Mouse (Mus musculus): ENCODE data around the gene Atf7. TPM values are rescaled to one million over a fixed set of nuclear protein-coding genes. Genes with fewer than 3 reads are reported as not detected.

The Atf7 gene
- total and polyA plus RNA-seq, 2 experiments from 2014 or later, result 13.5 to 15.0 TPM

- H3K4me3 ChIP-seq (ENCODE audit: low read length), result no peak overlapping the region
- no peaks in the 10 kb centered on the region for H3K27me3 ChIP-seq (ENCODE audit: insufficient read depth, low read length)
- DNase-seq (ENCODE audit: low spot score) (peak; percentile 19), ATAC-seq (no peak)
- no peaks in the 10 kb centered on the region for H3K9me3 ChIP-seq (ENCODE audit: low read length)
- TF ChIP-seq CTCF (IDR thresholded peaks at IDR 0.05; ENCODE audit: low read depth), result peak; percentile 59
- no peak overlapping the region for H3K27ac ChIP-seq
- no peak overlapping the region for H3K9ac ChIP-seq (replicated peaks; ENCODE audit: low read length)
- no peaks in the 10 kb centered on the region for H3K4me1 ChIP-seq (ENCODE audit: insufficient read depth, low read length)
- no peak overlapping the region for H3K4me2 ChIP-seq (ENCODE audit: low read depth, low read length)
- H3K36me3 ChIP-seq (ENCODE audit: insufficient read depth, low read length), result peaks cover 11% of the 10 kb centered on the region; the same call in 1 of the 2 replicates
Measured at GRCm38 (mm10) chr15:102557580-102557979, 67.7 kb downstream of the Atf7 start.

- no peak overlapping the region for H3K27ac ChIP-seq
- H3K9ac ChIP-seq (replicated peaks; ENCODE audit: low read length), result no peak overlapping the region
- ATAC-seq (no peak), DNase-seq (ENCODE audit: low spot score) (no peak)
- peaks cover 16% of the 10 kb centered on the region; the same call in 1 of the 2 replicates for H3K36me3 ChIP-seq (ENCODE audit: insufficient read depth, low read length)
- no peak overlapping the region for H3K4me3 ChIP-seq (ENCODE audit: low read length)
- H3K9me3 ChIP-seq (ENCODE audit: low read length), result no peaks in the 10 kb centered on the region
- TF ChIP-seq CTCF (IDR thresholded peaks at IDR 0.05; ENCODE audit: low read depth), result no peak
- 98% methylated on average over 1 of the region's 1 CpGs for WGBS
- no peaks in the 10 kb centered on the region for H3K4me1 ChIP-seq (ENCODE audit: insufficient read depth, low read length)
- H3K4me2 ChIP-seq (ENCODE audit: low read depth, low read length), result no peak overlapping the region
- no peaks in the 10 kb centered on the region for H3K27me3 ChIP-seq (ENCODE audit: insufficient read depth, low read length)
Measured at GRCm38 (mm10) chr15:102555581-102555980, 69.7 kb downstream of the Atf7 start.

DNA sequence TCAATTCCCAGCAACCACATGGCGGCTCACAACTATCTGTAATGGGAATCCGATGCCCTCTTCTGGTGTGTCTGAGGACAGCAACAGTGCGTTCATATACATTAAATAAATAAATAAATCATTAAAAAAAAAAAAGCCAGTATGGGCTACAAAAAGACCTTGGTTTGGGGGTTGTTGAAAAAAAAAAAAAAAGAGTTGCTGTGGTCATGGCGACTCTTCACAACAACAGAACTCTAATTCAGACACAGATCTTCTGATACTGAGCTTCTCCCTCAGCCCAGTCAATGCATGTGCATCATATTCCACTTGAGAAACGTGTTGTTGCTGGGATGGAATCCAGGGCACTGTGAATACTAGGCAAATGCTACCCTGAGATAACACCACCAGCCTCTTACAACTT is 72.7 kb downstream of the Atf7 start:
- TF ChIP-seq CTCF (IDR thresholded peaks at IDR 0.05; ENCODE audit: low read depth), result no peak
- no peaks in the 10 kb centered on the region for H3K27me3 ChIP-seq (ENCODE audit: insufficient read depth, low read length)
- no peak overlapping the region for H3K4me3 ChIP-seq (ENCODE audit: low read length)
- no peak overlapping the region for H3K27ac ChIP-seq
- WGBS, result 97% methylated on average over 5 of the region's 5 CpGs
- no peak for ATAC-seq
- no peak for DNase-seq (ENCODE audit: low spot score)
- H3K4me1 ChIP-seq (ENCODE audit: insufficient read depth, low read length), result no peaks in the 10 kb centered on the region
- H3K4me2 ChIP-seq (ENCODE audit: low read depth, low read length), result no peak overlapping the region
- H3K9me3 ChIP-seq (ENCODE audit: low read length), result no peaks in the 10 kb centered on the region
- peaks cover 18% of the 10 kb centered on the region; the same call in 1 of the 2 replicates for H3K36me3 ChIP-seq (ENCODE audit: insufficient read depth, low read length)
- H3K9ac ChIP-seq (replicated peaks; ENCODE audit: low read length), result no peak overlapping the region

- TF ChIP-seq CTCF (IDR thresholded peaks at IDR 0.05; ENCODE audit: low read depth), result no peak
- WGBS, result 50% methylated on average over 3 of the region's 3 CpGs
- Histone ChIP-seq H3K36me3 (ENCODE audit: insufficient read depth, low read length) (peaks cover 23% of the 10 kb centered on the region; the same call in 1 of the 2 replicates), H3K9me3 (ENCODE audit: low read length) (no peaks in the 10 kb centered on the region), H3K27ac (peak overlapping the region; percentile 77), H3K27me3 (ENCODE audit: insufficient read depth, low read length) (no peaks in the 10 kb centered on the region), H3K4me3 (ENCODE audit: low read length) (no peak overlapping the region), H3K4me1 (ENCODE audit: insufficient read depth, low read length) (peaks cover 10% of the 10 kb centered on the region), H3K4me2 (ENCODE audit: low read depth, low read length) (no peak overlapping the region), H3K9ac (replicated peaks; ENCODE audit: low read length) (no peak overlapping the region)
- peak; percentile 84 for ATAC-seq
- DNase-seq (ENCODE audit: low spot score), result peak; percentile 89
Measured at GRCm38 (mm10) chr15:102547478-102547877, 77.8 kb downstream of the Atf7 start.

GRCm38 (mm10) chr15:102546677-102547427 is 78.4 kb downstream of the Atf7 start:
- peaks cover 10% of the 10 kb centered on the region for H3K4me1 ChIP-seq (ENCODE audit: insufficient read depth, low read length)
- ATAC-seq, result peak; percentile 73
- no peak overlapping the region for H3K4me3 ChIP-seq (ENCODE audit: low read length)
- H3K36me3 ChIP-seq (ENCODE audit: insufficient read depth, low read length), result peaks cover 18% of the 10 kb centered on the region; the same call in 1 of the 2 replicates
- no peaks in the 10 kb centered on the region for H3K9me3 ChIP-seq (ENCODE audit: low read length)
- 48% methylated on average over 3 of the region's 3 CpGs for WGBS
- TF ChIP-seq CTCF (IDR thresholded peaks at IDR 0.05; ENCODE audit: low read depth), result no peak
- DNase-seq (ENCODE audit: low spot score), result peak; percentile 89
- H3K27ac ChIP-seq, result peak overlapping the region; percentile 77
- H3K4me2 ChIP-seq (ENCODE audit: low read depth, low read length), result no peak overlapping the region
- no peaks in the 10 kb centered on the region for H3K27me3 ChIP-seq (ENCODE audit: insufficient read depth, low read length)
- no peak overlapping the region for H3K9ac ChIP-seq (replicated peaks; ENCODE audit: low read length)

DNA sequence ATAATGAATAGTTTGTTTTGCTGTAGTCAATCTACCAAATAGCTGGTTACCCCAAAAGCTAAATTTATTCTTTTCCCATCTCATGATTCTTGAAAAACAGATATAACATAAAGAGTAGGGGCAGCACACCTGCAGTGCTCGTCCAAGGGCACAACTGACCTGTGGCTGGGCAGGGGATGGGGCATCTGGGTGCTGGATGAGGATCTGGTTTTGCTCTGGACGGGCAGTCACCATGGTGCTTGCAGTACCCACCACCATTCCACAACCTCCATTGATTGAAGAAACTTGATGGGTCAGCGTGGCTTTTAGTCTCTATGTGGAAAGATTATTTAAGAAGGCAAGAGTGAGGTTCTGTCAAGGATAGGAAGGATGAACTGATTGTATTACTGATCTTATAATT is 79.0 kb downstream of the Atf7 start:
- Histone ChIP-seq H3K9ac (replicated peaks; ENCODE audit: low read length) (no peak overlapping the region), H3K27me3 (ENCODE audit: insufficient read depth, low read length) (no peaks in the 10 kb centered on the region), H3K9me3 (ENCODE audit: low read length) (no peaks in the 10 kb centered on the region), H3K27ac (peak overlapping the region; percentile 77; the same call in 1 of the 2 replicates), H3K4me2 (ENCODE audit: low read depth, low read length) (no peak overlapping the region), H3K4me1 (ENCODE audit: insufficient read depth, low read length) (peaks cover 10% of the 10 kb centered on the region), H3K4me3 (ENCODE audit: low read length) (no peak overlapping the region), H3K36me3 (ENCODE audit: insufficient read depth, low read length) (peaks cover 17% of the 10 kb centered on the region; the same call in 1 of the 2 replicates)
- DNase-seq (ENCODE audit: low spot score) (no peak), ATAC-seq (no peak)
- WGBS, result 68% methylated on average over 3 of the region's 3 CpGs
- no peak for TF ChIP-seq CTCF (IDR thresholded peaks at IDR 0.05; ENCODE audit: low read depth)

DNA sequence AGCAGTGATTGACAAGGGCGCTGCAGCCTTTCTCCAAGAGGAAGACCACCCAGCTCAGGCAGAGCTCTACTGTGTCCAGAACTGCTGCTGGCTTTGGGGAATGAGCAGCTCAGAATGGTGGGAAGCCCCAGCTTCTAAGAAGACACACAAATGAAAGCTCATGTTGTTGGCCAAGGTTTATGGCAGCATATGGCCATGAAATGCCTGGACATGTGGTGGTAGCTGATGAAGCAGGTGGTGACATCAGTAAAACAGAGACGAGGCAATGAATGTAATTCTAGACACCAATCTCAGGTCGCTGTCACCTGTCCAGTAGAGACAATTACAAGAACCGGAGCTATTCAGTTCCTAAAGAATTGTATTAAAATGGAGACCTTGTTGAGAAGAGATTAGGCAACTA is 80.5 kb downstream of the Atf7 start:
- no peak for ATAC-seq
- peaks cover 10% of the 10 kb centered on the region for H3K4me1 ChIP-seq (ENCODE audit: insufficient read depth, low read length)
- 79% methylated on average over 4 of the region's 4 CpGs for WGBS
- H3K9me3 ChIP-seq (ENCODE audit: low read length), result no peaks in the 10 kb centered on the region
- H3K36me3 ChIP-seq (ENCODE audit: insufficient read depth, low read length), result peaks cover 20% of the 10 kb centered on the region; the same call in 1 of the 2 replicates
- no peak overlapping the region for H3K9ac ChIP-seq (replicated peaks; ENCODE audit: low read length)
- no peak overlapping the region for H3K4me2 ChIP-seq (ENCODE audit: low read depth, low read length)
- H3K4me3 ChIP-seq (ENCODE audit: low read length), result no peak overlapping the region
- H3K27me3 ChIP-seq (ENCODE audit: insufficient read depth, low read length), result no peaks in the 10 kb centered on the region
- peak; percentile 25 for DNase-seq (ENCODE audit: low spot score)
- no peak for TF ChIP-seq CTCF (IDR thresholded peaks at IDR 0.05; ENCODE audit: low read depth)
- H3K27ac ChIP-seq, result no peak overlapping the region
